Mouse (Mus musculus) neural tube, embryonic 15.5 days (tissue): ENCODE measurements at regions not wholly inside any gene's neighbourhood (a gene's known extent, or its start where the extent isn't known, plus 50 kb on each side); places are given as distances from the start of the nearest gene placed in this dataset.
A peak's percentile ranks its signal among the peaks of the same experiment; 100 is the strongest.

Source experiments
- ATAC-seq: fragments of 200-750 bp; cut with Nextera tagmentation; 2 replicates; pipeline ENCODE4 v1.8.0; 2017; ENCODE audit warnings: mild to moderate bottlenecking, moderate TSS enrichment, moderate library complexity; ENCODE audit not compliant: low FRiP score
- H3K27ac ChIP-seq: fragments of 300-500 bp; sonication (generic); replicated peaks from 2 replicates; pipeline ENCODE4 v1.5.1; 2015; ENCODE audit warnings: mild to moderate bottlenecking, inconsistent platforms
- H3K27me3 ChIP-seq: fragments of 300-500 bp; sonication (generic); replicated peaks from 2 replicates; pipeline ENCODE4 v1.6.1; 2015; ENCODE audit warnings: inconsistent platforms
- H3K36me3 ChIP-seq: fragments of 300-500 bp; sonication (generic); 2 replicates; pipeline ENCODE4 v1.6.1; 2015; ENCODE audit warnings: inconsistent platforms
- H3K4me1 ChIP-seq: fragments of 300-500 bp; sonication (generic); 2 replicates; pipeline ENCODE4 v1.6.1; 2015; ENCODE audit warnings: inconsistent platforms
- H3K4me2 ChIP-seq: fragments of 300-500 bp; sonication (generic); 2 replicates; pipeline ENCODE4 v1.6.1; 2015; ENCODE audit warnings: inconsistent platforms, mild to moderate bottlenecking, moderate library complexity
- H3K4me3 ChIP-seq: fragments of 300-500 bp; sonication (generic); replicated peaks from 2 replicates; pipeline ENCODE4 v1.5.1; 2015; ENCODE audit warnings: mild to moderate bottlenecking, inconsistent platforms
- H3K9ac ChIP-seq: fragments of 300-500 bp; sonication (generic); replicated peaks from 2 replicates; pipeline ENCODE4 v1.6.1; 2015; ENCODE audit warnings: mild to moderate bottlenecking, inconsistent platforms
- H3K9me3 ChIP-seq: fragments of 300-500 bp; sonication (generic); replicated peaks from 2 replicates; pipeline ENCODE4 v1.6.1; 2016; ENCODE audit warnings: inconsistent platforms
- WGBS: fragments of 180-500 bp; shearing (Covaris S2); methylation state at CpG from one replicate; pipeline ENCODE4 v1.1.7; 2015; ENCODE audit warnings: mixed read lengths; 5-methylcytosine and 5-hydroxymethylcytosine counted together

GRCm38 (mm10) chr5:69794641-69795040, 202.5 kb upstream of the Gnpda2 start:
- Histone ChIP-seq H3K36me3 (no peaks in the 10 kb centered on the region), H3K4me1 (no peaks in the 10 kb centered on the region), H3K27me3 (no peaks in the 10 kb centered on the region), H3K9ac (no peak overlapping the region), H3K4me3 (no peak overlapping the region), H3K9me3 (no peaks in the 10 kb centered on the region), H3K27ac (no peak overlapping the region), H3K4me2 (no peak overlapping the region)
- no peak for ATAC-seq
- 48% methylated on average over 2 of the region's 2 CpGs for WGBS

- H3K9ac ChIP-seq: no peak overlapping the region
- no peak overlapping the region for H3K4me3 ChIP-seq
- H3K4me1 ChIP-seq: no peaks in the 10 kb centered on the region
- ATAC-seq: no peak
- no peaks in the 10 kb centered on the region for H3K27me3 ChIP-seq
- no peak overlapping the region for H3K4me2 ChIP-seq
- H3K9me3 ChIP-seq: no peaks in the 10 kb centered on the region
- no peak overlapping the region for H3K27ac ChIP-seq
- no peaks in the 10 kb centered on the region for H3K36me3 ChIP-seq
- 44% methylated on average over 3 of the region's 3 CpGs for WGBS
Measured at GRCm38 (mm10) chr5:69756769-69757485, 164.8 kb upstream of the Gnpda2 start.

- Histone ChIP-seq H3K4me3 (no peak overlapping the region), H3K4me1 (no peaks in the 10 kb centered on the region), H3K36me3 (no peaks in the 10 kb centered on the region), H3K4me2 (no peak overlapping the region), H3K27ac (no peak overlapping the region), H3K9me3 (no peaks in the 10 kb centered on the region), H3K9ac (no peak overlapping the region), H3K27me3 (no peaks in the 10 kb centered on the region)
- no peak for ATAC-seq
- WGBS: 22% methylated on average over 1 of the region's 1 CpGs
Measured at GRCm38 (mm10) chr5:69756360-69756759, 164.2 kb upstream of the Gnpda2 start.

GRCm38 (mm10) chr5:69740511-69740910, 148.4 kb upstream of the Gnpda2 start:
- no peak for ATAC-seq
- Histone ChIP-seq H3K27me3 (no peaks in the 10 kb centered on the region), H3K9ac (no peak overlapping the region), H3K27ac (no peak overlapping the region), H3K9me3 (no peaks in the 10 kb centered on the region), H3K4me1 (no peaks in the 10 kb centered on the region), H3K4me2 (no peak overlapping the region), H3K36me3 (no peaks in the 10 kb centered on the region), H3K4me3 (no peak overlapping the region)
- WGBS: 95% methylated on average over 1 of the region's 1 CpGs

GRCm38 (mm10) chr5:69721351-69722006, 129.3 kb upstream of the Gnpda2 start:
- H3K27me3 ChIP-seq: no peaks in the 10 kb centered on the region
- 86% methylated on average over 5 of the region's 5 CpGs for WGBS
- no peak overlapping the region for H3K27ac ChIP-seq
- H3K4me3 ChIP-seq: no peak overlapping the region
- no peak overlapping the region for H3K4me2 ChIP-seq
- H3K9ac ChIP-seq: no peak overlapping the region
- no peak for ATAC-seq
- no peaks in the 10 kb centered on the region for H3K4me1 ChIP-seq
- H3K36me3 ChIP-seq: no peaks in the 10 kb centered on the region
- no peaks in the 10 kb centered on the region for H3K9me3 ChIP-seq

GRCm38 (mm10) chr5:69716087-69716486, 123.9 kb upstream of the Gnpda2 start:
- H3K4me1 ChIP-seq: no peaks in the 10 kb centered on the region
- no peak overlapping the region for H3K9ac ChIP-seq
- peak; percentile 57; the same call in 1 of the 2 replicates for ATAC-seq
- no peaks in the 10 kb centered on the region for H3K36me3 ChIP-seq
- no peak overlapping the region for H3K4me2 ChIP-seq
- no peak overlapping the region for H3K4me3 ChIP-seq
- no peaks in the 10 kb centered on the region for H3K9me3 ChIP-seq
- 39% methylated on average over 2 of the region's 2 CpGs for WGBS
- H3K27ac ChIP-seq: no peak overlapping the region
- no peaks in the 10 kb centered on the region for H3K27me3 ChIP-seq

GRCm38 (mm10) chr5:69707099-69707498, 115.0 kb upstream of the Gnpda2 start:
- Histone ChIP-seq H3K27me3 (no peaks in the 10 kb centered on the region), H3K27ac (no peak overlapping the region), H3K9ac (no peak overlapping the region), H3K9me3 (no peaks in the 10 kb centered on the region), H3K4me1 (no peaks in the 10 kb centered on the region), H3K4me3 (no peak overlapping the region), H3K4me2 (no peak overlapping the region), H3K36me3 (no peaks in the 10 kb centered on the region)
- ATAC-seq: no peak
- WGBS: 10% methylated on average over 2 of the region's 2 CpGs

GRCm38 (mm10) chr5:69705168-69705532, 113.0 kb upstream of the Gnpda2 start:
- no peak overlapping the region for H3K9ac ChIP-seq
- no peaks in the 10 kb centered on the region for H3K4me1 ChIP-seq
- H3K4me2 ChIP-seq: no peak overlapping the region
- no peak for ATAC-seq
- H3K36me3 ChIP-seq: no peaks in the 10 kb centered on the region
- H3K4me3 ChIP-seq: no peak overlapping the region
- no peaks in the 10 kb centered on the region for H3K27me3 ChIP-seq
- 44% methylated on average over 4 of the region's 4 CpGs for WGBS
- H3K9me3 ChIP-seq: no peaks in the 10 kb centered on the region
- H3K27ac ChIP-seq: no peak overlapping the region

GRCm38 (mm10) chr5:69704261-69705167, 112.4 kb upstream of the Gnpda2 start:
- Histone ChIP-seq H3K27ac (no peak overlapping the region), H3K4me3 (no peak overlapping the region), H3K36me3 (no peaks in the 10 kb centered on the region), H3K9ac (no peak overlapping the region), H3K27me3 (no peaks in the 10 kb centered on the region), H3K4me2 (no peak overlapping the region), H3K9me3 (no peaks in the 10 kb centered on the region), H3K4me1 (no peaks in the 10 kb centered on the region)
- peak; percentile 78 for ATAC-seq
- 49% methylated on average over 2 of the region's 2 CpGs for WGBS

GRCm38 (mm10) chr5:69678770-69679169, 86.6 kb upstream of the Gnpda2 start:
- no peaks in the 10 kb centered on the region for H3K36me3 ChIP-seq
- H3K9ac ChIP-seq: no peak overlapping the region
- 75% methylated on average over 3 of the region's 3 CpGs for WGBS
- H3K4me1 ChIP-seq: no peaks in the 10 kb centered on the region
- H3K4me2 ChIP-seq: no peak overlapping the region
- H3K9me3 ChIP-seq: no peaks in the 10 kb centered on the region
- H3K4me3 ChIP-seq: no peak overlapping the region
- ATAC-seq: no peak
- H3K27ac ChIP-seq: no peak overlapping the region
- no peaks in the 10 kb centered on the region for H3K27me3 ChIP-seq

- Histone ChIP-seq H3K9ac (no peak overlapping the region), H3K27me3 (no peaks in the 10 kb centered on the region), H3K4me3 (no peak overlapping the region), H3K4me1 (no peaks in the 10 kb centered on the region), H3K4me2 (no peak overlapping the region), H3K27ac (no peak overlapping the region), H3K9me3 (no peaks in the 10 kb centered on the region), H3K36me3 (no peaks in the 10 kb centered on the region)
- 84% methylated on average over 3 of the region's 3 CpGs for WGBS
- ATAC-seq: no peak
Measured at GRCm38 (mm10) chr5:69678268-69678667, 86.1 kb upstream of the Gnpda2 start.

- Histone ChIP-seq H3K4me1 (no peaks in the 10 kb centered on the region), H3K4me3 (no peak overlapping the region), H3K9me3 (no peaks in the 10 kb centered on the region), H3K9ac (no peak overlapping the region), H3K27ac (no peak overlapping the region), H3K36me3 (no peaks in the 10 kb centered on the region), H3K4me2 (no peak overlapping the region), H3K27me3 (no peaks in the 10 kb centered on the region)
- no peak for ATAC-seq
- 43% methylated on average over 2 of the region's 2 CpGs for WGBS
Measured at GRCm38 (mm10) chr5:69665555-69665954, 73.4 kb upstream of the Gnpda2 start.
